ENCODE assay signal across 30 mouse cellular contexts in genomic region chr10:128088181-128088580, GRCm38 (mm10). TPM values are rescaled to one million over a fixed set of nuclear protein-coding genes. Genes with fewer than 3 reads are reported as not detected.
DNase-seq lines count a peak whose midpoint lies in the region; ATAC-seq and TF ChIP-seq lines count a peak whose summit lies in the region.
"Had no signal": no experiment of that assay in that cellular context is flagged by ENCODE, and none has a peak within 500 bp of the region (broad histone marks: within the 10 kb centered on the region; RNA-seq: fewer than 3 reads in every experiment).

No protein-coding gene starts in this region.

- no peaks in the 10 kb centered on the region for H3K27me3 ChIP-seq in MEL (ENCODE audit: control insufficient read depth in 1 of 2, insufficient read depth in 2 of 2, low read length in 2 of 2)
- H3K27me3 ChIP-seq in liver, postnatal 0 days (ENCODE audit: insufficient read depth, low read length), result no peaks in the 10 kb centered on the region
- H3K27me3 ChIP-seq: embryonic facial prominence, embryonic 15.5 days; forebrain, embryonic 12.5 days; heart, embryonic 15.5 days; hindbrain, embryonic 12.5 days; intestine, embryonic 15.5 days; kidney, embryonic 15.5 days; limb, embryonic 12.5 days; neural tube, embryonic 12.5 days had no signal

- TF ChIP-seq EP300 in MEL (IDR thresholded peaks at IDR 0.05; ENCODE audit: low read depth in 1 of 2, low read length in 2 of 2), result no peak
- TF ChIP-seq EP300 in liver, postnatal 0 days (IDR thresholded peaks at IDR 0.05; ENCODE audit: low read depth), result no peak

- peaks cover 11 to 28% of the 10 kb centered on the region in 2 experiments for H3K4me1 ChIP-seq in MEL (ENCODE audit: control insufficient read depth in 1 of 2, insufficient read depth in 2 of 2, low read length in 2 of 2)
- peaks cover 26% of the 10 kb centered on the region for H3K4me1 ChIP-seq in liver, postnatal 0 days (ENCODE audit: insufficient read depth)

- TF ChIP-seq RAD21 in MEL (IDR thresholded peaks at IDR 0.05; ENCODE audit: low read depth, low read length), result no peak

- ATAC-seq in liver, postnatal 0 days, result no peak
- ATAC-seq: activated CD4-positive, CD25-positive, alpha-beta regulatory T cell, adult 4 months; forebrain, postnatal 0 days; hindbrain, postnatal 0 days; intestine, embryonic 15.5 days; midbrain, embryonic 16.5 days had no signal

- no peak overlapping the region for H3K9ac ChIP-seq in MEL (ENCODE audit: control insufficient read depth, low read depth, low read length, poor library complexity, severe bottlenecking)
- no peak overlapping the region for H3K9ac ChIP-seq in liver, postnatal 0 days (replicated peaks)
- H3K9ac ChIP-seq: embryonic facial prominence, embryonic 15.5 days; forebrain, embryonic 12.5 days; forebrain, postnatal 0 days; heart, embryonic 15.5 days; hindbrain, embryonic 12.5 days; intestine, embryonic 15.5 days; kidney, embryonic 15.5 days; limb, embryonic 12.5 days; neural tube, embryonic 12.5 days had no signal

- WGBS in liver, postnatal 0 days (ENCODE audit: insufficient replicate concordance), result 85% methylated on average over 5 of the region's 5 CpGs

- TF ChIP-seq CTCF in MEL (IDR thresholded peaks at IDR 0.05 in 2 of 3, conservative IDR thresholded peaks at IDR 0.05 in 1 of 3; ENCODE audit: control insufficient read depth in 1 of 3, insufficient read depth in 1 of 3, low read depth in 2 of 3, low read length in 3 of 3, poor library complexity in 1 of 3, severe bottlenecking in 1 of 3), result no peak
- TF ChIP-seq CTCF in liver, postnatal 0 days (IDR thresholded peaks at IDR 0.05; ENCODE audit: low read depth), result no peak

- H3K4me3 ChIP-seq in MEL (ENCODE audit: control insufficient read depth in 1 of 2, insufficient read depth in 1 of 2, low read depth in 2 of 2, low read length in 2 of 2), result no peak overlapping the region
- no peak overlapping the region for H3K4me3 ChIP-seq in liver, postnatal 0 days (ENCODE audit: low read depth, low read length)
- H3K4me3 ChIP-seq: embryonic facial prominence, embryonic 10.5 days; embryonic facial prominence, embryonic 15.5 days; forebrain, embryonic 12.5 days; heart, embryonic 10.5 days; heart, embryonic 15.5 days; hindbrain, embryonic 12.5 days; intestine, embryonic 15.5 days; kidney, embryonic 15.5 days; layer of hippocampus, adult 2 months; left cerebral cortex, adult 2 months; limb, embryonic 12.5 days; neural tube, embryonic 12.5 days had no signal

- H3K79me2 ChIP-seq in MEL (ENCODE audit: control insufficient read depth, insufficient read depth, low read length, poor library complexity), result peaks cover 35% of the 10 kb centered on the region

- no peak overlapping the region for H3K27ac ChIP-seq in MEL (ENCODE audit: control insufficient read depth, low read depth, low read length)
- no peak overlapping the region for H3K27ac ChIP-seq in liver, postnatal 0 days (ENCODE audit: low read depth)
- H3K27ac ChIP-seq: embryonic facial prominence, embryonic 10.5 days; embryonic facial prominence, embryonic 15.5 days; forebrain, embryonic 12.5 days; heart, embryonic 10.5 days; heart, embryonic 15.5 days; hindbrain, embryonic 12.5 days; hindbrain, postnatal 0 days; intestine, embryonic 15.5 days; kidney, embryonic 15.5 days; layer of hippocampus, adult 2 months; left cerebral cortex, adult 2 months; limb, embryonic 12.5 days; neural tube, embryonic 12.5 days; stomach, postnatal 0 days had no signal

- no peak overlapping the region for H3K4me2 ChIP-seq in liver, postnatal 0 days (ENCODE audit: low read depth, low read length)
- H3K4me2 ChIP-seq: embryonic facial prominence, embryonic 15.5 days; forebrain, embryonic 12.5 days; heart, embryonic 15.5 days; hindbrain, embryonic 12.5 days; intestine, embryonic 15.5 days; kidney, embryonic 15.5 days; limb, embryonic 12.5 days; midbrain, embryonic 11.5 days; neural tube, embryonic 12.5 days had no signal

- H3K36me3 ChIP-seq in MEL (ENCODE audit: control insufficient read depth in 1 of 2, insufficient read depth in 2 of 2, low read length in 2 of 2), result peaks cover 48 to 59% of the 10 kb centered on the region in 2 experiments
- peaks cover 52% of the 10 kb centered on the region for H3K36me3 ChIP-seq in liver, postnatal 0 days (replicated peaks; ENCODE audit: insufficient read depth, low read length)

- TF ChIP-seq POLR2A in MEL (IDR thresholded peaks at IDR 0.05; ENCODE audit: control insufficient read depth in 1 of 2, insufficient read depth in 1 of 2, low read depth in 1 of 2, low read length in 2 of 2, poor library complexity in 1 of 2), result no peak; a peak in 1 of 4 replicates

- H3K9me3 ChIP-seq in MEL (replicated peaks; ENCODE audit: insufficient read depth, low read length), result no peaks in the 10 kb centered on the region
- no peaks in the 10 kb centered on the region for H3K9me3 ChIP-seq in liver, postnatal 0 days (ENCODE audit: low read length)
- H3K9me3 ChIP-seq: embryonic facial prominence, embryonic 10.5 days; embryonic facial prominence, embryonic 15.5 days; forebrain, embryonic 12.5 days; heart, embryonic 10.5 days; heart, embryonic 15.5 days; hindbrain, embryonic 12.5 days; intestine, embryonic 15.5 days; kidney, embryonic 15.5 days; limb, embryonic 12.5 days; neural tube, embryonic 12.5 days had no signal

- DNase-seq in cerebellum, adult 9-10 months, result peak; percentile 42
- no peak for DNase-seq in cerebellum, adult 11 months
- peak; percentile 37 for DNase-seq in kidney, adult 9 months
- no peak for DNase-seq in kidney, adult 8-10 months
- no peak for DNase-seq in MEL (ENCODE audit: low read depth, low spot score)
- DNase-seq in liver, postnatal 0 days, result peak; percentile 42
- DNase-seq: B cell, adult 2 months; cerebellum, postnatal 14 days; forebrain, postnatal 0 days; gastrocnemius, postnatal 14 days; lung, postnatal 36 days; right cerebral cortex, postnatal 4 days; thymus, postnatal 4 days had no signal

TF ChIP-seq in MEL, 35 proteins besides CTCF, POLR2A, EP300 and RAD21:
- TF ChIP-seq POLR2AphosphoS2 (IDR thresholded peaks at IDR 0.05; ENCODE audit: low read length) (peak; percentile 30; the same call in 1 of the 2 replicates), MAZ (IDR thresholded peaks at IDR 0.05; ENCODE audit: low read depth, low read length) (no peak), CHD1 (IDR thresholded peaks at IDR 0.05; ENCODE audit: low read depth, low read length) (0 out of 2 replicates have a peak, but pooled peaks have one; percentile 38), TCF12 (IDR thresholded peaks at IDR 0.05; ENCODE audit: low read depth, low read length) (no peak), SIN3A (IDR thresholded peaks at IDR 0.05; ENCODE audit: low read length) (0 out of 2 replicates have a peak, but pooled peaks have one; percentile 7)
TF ChIP-seq in MEL: peak in this region for 3.

RNA-seq across cellular contexts. Expression of gene Baz2a, which starts 3.2 kb away (rescaled TPM):
- total RNA-seq in MEL (2012; rRNA removed), result 5.5 and 8.2 TPM in 2 replicates
- polyA plus RNA-seq in MEL (2012; ENCODE audit: insufficient read depth in 1 of 2, insufficient read length in 2 of 2, low read depth in 1 of 2, low replicate concordance in 2 of 2, missing spikeins in 1 of 2), result 10 to 100 TPM; 33.8 to 46.0 TPM
- 4.3 and 5.4 TPM in 2 replicates for polyA plus RNA-seq in liver, postnatal 0 days (2015; fragmentation: Nextera tagmentation; extraction: Ambion mirVana)

RNA-seq across cellular contexts. Expression of gene Atp5b, which starts 5.1 kb away (rescaled TPM):
- total RNA-seq in MEL (2012; rRNA removed), result 2,164 and 2,193 TPM in 2 replicates
- polyA plus RNA-seq in MEL (2012; ENCODE audit: insufficient read depth in 1 of 2, insufficient read length in 2 of 2, low read depth in 1 of 2, low replicate concordance in 2 of 2, missing spikeins in 1 of 2), result 1,000 to 10,000 TPM in 1 of 2 experiments, 100 to 1,000 TPM in 1; 545 to 2,318 TPM
- polyA plus RNA-seq in liver, postnatal 0 days (2015; fragmentation: Nextera tagmentation; extraction: Ambion mirVana), result 1,808 and 1,865 TPM in 2 replicates

RNA-seq across cellular contexts. Expression of gene Ptges3, which starts 29.4 kb away (rescaled TPM):
- 233 and 240 TPM in 2 replicates for total RNA-seq in MEL (2012; rRNA removed)
- 100 to 1,000 TPM; 216 to 627 TPM for polyA plus RNA-seq in MEL (2012; ENCODE audit: insufficient read depth in 1 of 2, insufficient read length in 2 of 2, low read depth in 1 of 2, low replicate concordance in 2 of 2, missing spikeins in 1 of 2)
- polyA plus RNA-seq in liver, postnatal 0 days (2015; fragmentation: Nextera tagmentation; extraction: Ambion mirVana), result 193 and 194 TPM in 2 replicates

RNA-seq across cellular contexts. Expression of gene Naca, which starts 52.8 kb away (rescaled TPM):
- 1,577 and 1,612 TPM in 2 replicates for total RNA-seq in MEL (2012; rRNA removed)
- 1,000 to 10,000 TPM in 1 of 2 experiments, 100 to 1,000 TPM in 1; 202 to 1,039 TPM for polyA plus RNA-seq in MEL (2012; ENCODE audit: insufficient read depth in 1 of 2, insufficient read length in 2 of 2, low read depth in 1 of 2, low replicate concordance in 2 of 2, missing spikeins in 1 of 2)
- 384 and 394 TPM in 2 replicates for polyA plus RNA-seq in liver, postnatal 0 days (2015; fragmentation: Nextera tagmentation; extraction: Ambion mirVana)

Comparison
In these comparisons a context has a peak if more than half of its experiments do, and no peak if none do; other contexts are left out.
1. DNase-seq: peak in cerebellum, adult 9-10 months (single experiment), kidney, adult 9 months (single experiment) and liver, postnatal 0 days (single experiment); none in cerebellum, adult 11 months (single experiment), kidney, adult 8-10 months (0 of 2) and MEL (single experiment).